Mouse (Mus musculus): ENCODE data around the gene Ldlr. TPM values are rescaled to one million over a fixed set of nuclear protein-coding genes. Genes with fewer than 3 reads are reported as not detected.

Gene Ldlr
- polyA plus RNA-seq, 1 experiment from 2014 or later: 18.8 TPM

GRCm38 (mm10) chr9:21717015-21717414 lies 6.3 kb upstream of the Ldlr start:
- no peak for ATAC-seq
- H3K9me3 ChIP-seq (ENCODE audit: control insufficient read depth, low read length): no peaks in the 10 kb centered on the region
- H3K4me1 ChIP-seq (replicated peaks; ENCODE audit: control insufficient read depth, insufficient read depth, low read length): 0 out of 2 replicates have a peak, but pooled peaks cover 3% of the 10 kb centered on the region
- WGBS: 92% methylated on average over 2 of the region's 2 CpGs
- H3K27me3 ChIP-seq (replicated peaks; ENCODE audit: control insufficient read depth, insufficient read depth, low read length): no peaks in the 10 kb centered on the region
- no peak overlapping the region for H3K27ac ChIP-seq (ENCODE audit: low read length)
- H3K4me3 ChIP-seq (replicated peaks; ENCODE audit: low read length): no peak overlapping the region
- no peak overlapping the region for H3K4me2 ChIP-seq (ENCODE audit: low read length)
- H3K9ac ChIP-seq (replicated peaks; ENCODE audit: low read depth, low read length): no peak overlapping the region
- H3K36me3 ChIP-seq (ENCODE audit: control insufficient read depth, insufficient read depth): no peaks in the 10 kb centered on the region

GRCm38 (mm10) chr9:21721036-21721435 lies 2.2 kb upstream of the Ldlr start:
- WGBS: 83% methylated on average over 2 of the region's 2 CpGs
- no peaks in the 10 kb centered on the region for H3K9me3 ChIP-seq (ENCODE audit: control insufficient read depth, low read length)
- no peak overlapping the region for H3K4me2 ChIP-seq (ENCODE audit: low read length)
- ATAC-seq: no peak
- no peak overlapping the region for H3K27ac ChIP-seq (ENCODE audit: low read length)
- H3K9ac ChIP-seq (replicated peaks; ENCODE audit: low read depth, low read length): no peak overlapping the region
- peaks cover 21% of the 10 kb centered on the region for H3K4me1 ChIP-seq (replicated peaks; ENCODE audit: control insufficient read depth, insufficient read depth, low read length)
- no peak overlapping the region for H3K4me3 ChIP-seq (replicated peaks; ENCODE audit: low read length)
- no peaks in the 10 kb centered on the region for H3K36me3 ChIP-seq (ENCODE audit: control insufficient read depth, insufficient read depth)
- no peaks in the 10 kb centered on the region for H3K27me3 ChIP-seq (replicated peaks; ENCODE audit: control insufficient read depth, insufficient read depth, low read length)

GRCm38 (mm10) chr9:21724147-21724536 lies 859 bp downstream of the Ldlr start:
- Histone ChIP-seq H3K9me3 (ENCODE audit: control insufficient read depth, low read length) (no peaks in the 10 kb centered on the region), H3K36me3 (ENCODE audit: control insufficient read depth, insufficient read depth) (no peaks in the 10 kb centered on the region), H3K4me2 (ENCODE audit: low read length) (peak overlapping the region; percentile 78), H3K9ac (replicated peaks; ENCODE audit: low read depth, low read length) (peak overlapping the region; percentile 63), H3K4me1 (replicated peaks; ENCODE audit: control insufficient read depth, insufficient read depth, low read length) (peaks cover 25% of the 10 kb centered on the region), H3K27me3 (replicated peaks; ENCODE audit: control insufficient read depth, insufficient read depth, low read length) (no peaks in the 10 kb centered on the region), H3K27ac (ENCODE audit: low read length) (peak overlapping the region; percentile 92), H3K4me3 (replicated peaks; ENCODE audit: low read length) (peak overlapping the region; percentile 70)
- peak; percentile 97 for ATAC-seq
- under 1% methylated on average over 16 of the region's 18 CpGs for WGBS

- H3K36me3 ChIP-seq (ENCODE audit: control insufficient read depth, insufficient read depth): no peaks in the 10 kb centered on the region
- H3K4me3 ChIP-seq (replicated peaks; ENCODE audit: low read length): peak overlapping the region; percentile 70
- H3K4me2 ChIP-seq (ENCODE audit: low read length): peak overlapping the region; percentile 78
- no peak overlapping the region for H3K27ac ChIP-seq (ENCODE audit: low read length)
- H3K9me3 ChIP-seq (ENCODE audit: control insufficient read depth, low read length): no peaks in the 10 kb centered on the region
- 86% methylated on average over 23 of the region's 23 CpGs for WGBS
- no peak for ATAC-seq
- H3K4me1 ChIP-seq (replicated peaks; ENCODE audit: control insufficient read depth, insufficient read depth, low read length): peaks cover 25% of the 10 kb centered on the region
- H3K9ac ChIP-seq (replicated peaks; ENCODE audit: low read depth, low read length): no peak overlapping the region; the same call in 1 of the 2 replicates
- no peaks in the 10 kb centered on the region for H3K27me3 ChIP-seq (replicated peaks; ENCODE audit: control insufficient read depth, insufficient read depth, low read length)
Measured at GRCm38 (mm10) chr9:21725224-21726121, 2.2 kb downstream of the Ldlr start.

- peaks cover 23% of the 10 kb centered on the region for H3K4me1 ChIP-seq (replicated peaks; ENCODE audit: control insufficient read depth, insufficient read depth, low read length)
- no peaks in the 10 kb centered on the region for H3K36me3 ChIP-seq (ENCODE audit: control insufficient read depth, insufficient read depth)
- ATAC-seq: no peak
- no peaks in the 10 kb centered on the region for H3K9me3 ChIP-seq (ENCODE audit: control insufficient read depth, low read length)
- peak overlapping the region; percentile 6; the same call in 1 of the 2 replicates for H3K4me2 ChIP-seq (ENCODE audit: low read length)
- no peak overlapping the region for H3K27ac ChIP-seq (ENCODE audit: low read length)
- WGBS: 82% methylated on average over 14 of the region's 14 CpGs
- H3K9ac ChIP-seq (replicated peaks; ENCODE audit: low read depth, low read length): no peak overlapping the region
- H3K27me3 ChIP-seq (replicated peaks; ENCODE audit: control insufficient read depth, insufficient read depth, low read length): no peaks in the 10 kb centered on the region
- no peak overlapping the region for H3K4me3 ChIP-seq (replicated peaks; ENCODE audit: low read length)
Measured at GRCm38 (mm10) chr9:21726218-21726975, 3.1 kb downstream of the Ldlr start.

- no peak overlapping the region for H3K4me3 ChIP-seq (replicated peaks; ENCODE audit: low read length)
- no peak for ATAC-seq
- H3K4me1 ChIP-seq (replicated peaks; ENCODE audit: control insufficient read depth, insufficient read depth, low read length): peaks cover 20% of the 10 kb centered on the region
- no peak overlapping the region for H3K9ac ChIP-seq (replicated peaks; ENCODE audit: low read depth, low read length)
- H3K27ac ChIP-seq (ENCODE audit: low read length): no peak overlapping the region
- peaks cover 8% of the 10 kb centered on the region; the same call in 1 of the 2 replicates for H3K36me3 ChIP-seq (ENCODE audit: control insufficient read depth, insufficient read depth)
- no peaks in the 10 kb centered on the region for H3K27me3 ChIP-seq (replicated peaks; ENCODE audit: control insufficient read depth, insufficient read depth, low read length)
- no peaks in the 10 kb centered on the region for H3K9me3 ChIP-seq (ENCODE audit: control insufficient read depth, low read length)
- WGBS: 91% methylated on average over 10 of the region's 10 CpGs
- H3K4me2 ChIP-seq (ENCODE audit: low read length): no peak overlapping the region
Measured at GRCm38 (mm10) chr9:21728261-21728832, 5.1 kb downstream of the Ldlr start.

- Histone ChIP-seq H3K9me3 (ENCODE audit: control insufficient read depth, low read length) (no peaks in the 10 kb centered on the region), H3K36me3 (ENCODE audit: control insufficient read depth, insufficient read depth) (peaks cover 16% of the 10 kb centered on the region; the same call in 1 of the 2 replicates)
Measured at GRCm38 (mm10) chr9:21729264-21729663, 6.0 kb downstream of the Ldlr start.

GRCm38 (mm10) chr9:21732288-21732687 lies 9.0 kb downstream of the Ldlr start:
- no peaks in the 10 kb centered on the region; the same call in 1 of the 2 replicates for H3K4me1 ChIP-seq (replicated peaks; ENCODE audit: control insufficient read depth, insufficient read depth, low read length)
- no peak overlapping the region for H3K4me3 ChIP-seq (replicated peaks; ENCODE audit: low read length)
- H3K27me3 ChIP-seq (replicated peaks; ENCODE audit: control insufficient read depth, insufficient read depth, low read length): no peaks in the 10 kb centered on the region
- ATAC-seq: no peak
- no peak overlapping the region for H3K9ac ChIP-seq (replicated peaks; ENCODE audit: low read depth, low read length)
- no peak overlapping the region for H3K4me2 ChIP-seq (ENCODE audit: low read length)
- no peak overlapping the region for H3K27ac ChIP-seq (ENCODE audit: low read length)
- no peaks in the 10 kb centered on the region for H3K9me3 ChIP-seq (ENCODE audit: control insufficient read depth, low read length)
- 94% methylated on average over 9 of the region's 9 CpGs for WGBS
- peaks cover 18% of the 10 kb centered on the region for H3K36me3 ChIP-seq (ENCODE audit: control insufficient read depth, insufficient read depth)

More at GRCm38 (mm10) chr9:21729264-21729663, 6.0 kb downstream of the Ldlr start:
- no peaks in the 10 kb centered on the region for H3K27me3 ChIP-seq (replicated peaks; ENCODE audit: control insufficient read depth, insufficient read depth, low read length)
- H3K4me2 ChIP-seq (ENCODE audit: low read length): no peak overlapping the region
- H3K27ac ChIP-seq (ENCODE audit: low read length): no peak overlapping the region
- ATAC-seq: no peak
- H3K4me1 ChIP-seq (replicated peaks; ENCODE audit: control insufficient read depth, insufficient read depth, low read length): peaks cover 20% of the 10 kb centered on the region
- no peak overlapping the region for H3K9ac ChIP-seq (replicated peaks; ENCODE audit: low read depth, low read length)
- no peak overlapping the region for H3K4me3 ChIP-seq (replicated peaks; ENCODE audit: low read length)
- WGBS: 92% methylated on average over 7 of the region's 7 CpGs

GRCm38 (mm10) chr9:21733446-21733845 lies 10.2 kb downstream of the Ldlr start:
- no peak overlapping the region for H3K4me3 ChIP-seq (replicated peaks; ENCODE audit: low read length)
- H3K27me3 ChIP-seq (replicated peaks; ENCODE audit: control insufficient read depth, insufficient read depth, low read length): no peaks in the 10 kb centered on the region
- H3K4me1 ChIP-seq (replicated peaks; ENCODE audit: control insufficient read depth, insufficient read depth, low read length): no peaks in the 10 kb centered on the region; the same call in 1 of the 2 replicates
- H3K9ac ChIP-seq (replicated peaks; ENCODE audit: low read depth, low read length): no peak overlapping the region
- no peak overlapping the region for H3K27ac ChIP-seq (ENCODE audit: low read length)
- H3K9me3 ChIP-seq (ENCODE audit: control insufficient read depth, low read length): no peaks in the 10 kb centered on the region
- peaks cover 25% of the 10 kb centered on the region for H3K36me3 ChIP-seq (ENCODE audit: control insufficient read depth, insufficient read depth)
- no peak overlapping the region for H3K4me2 ChIP-seq (ENCODE audit: low read length)
- 79% methylated on average over 17 of the region's 17 CpGs for WGBS
- no peak for ATAC-seq
